Mouse (Mus musculus) E14TG2a.4 (cell line): ENCODE measurements around the gene Fam3c.

Source experiments
- CTCF ChIP-seq: conservative IDR thresholded peaks from 2 replicates; pipeline ENCODE4 v1.5.1; 2014; ENCODE audit warnings: low read length
- NANOG ChIP-seq: IDR thresholded peaks from 2 replicates; pipeline ENCODE4 v1.6.1; 2014; ENCODE audit warnings: borderline replicate concordance, low read length, mixed read lengths

- TF ChIP-seq CTCF = no peak
- no peak for TF ChIP-seq NANOG
Measured at GRCm38 (mm10) chr6:22327931-22328330, 28.1 kb downstream of the Fam3c start.
